Mouse (Mus musculus): Measurements from ENCODE around the gene Kcnv2.

Kcnv2 gene

GRCm38 (mm10) chr19:27366113-27366746, 43.8 kb downstream of the Kcnv2 start:
- no peak for DNase-seq

DNA sequence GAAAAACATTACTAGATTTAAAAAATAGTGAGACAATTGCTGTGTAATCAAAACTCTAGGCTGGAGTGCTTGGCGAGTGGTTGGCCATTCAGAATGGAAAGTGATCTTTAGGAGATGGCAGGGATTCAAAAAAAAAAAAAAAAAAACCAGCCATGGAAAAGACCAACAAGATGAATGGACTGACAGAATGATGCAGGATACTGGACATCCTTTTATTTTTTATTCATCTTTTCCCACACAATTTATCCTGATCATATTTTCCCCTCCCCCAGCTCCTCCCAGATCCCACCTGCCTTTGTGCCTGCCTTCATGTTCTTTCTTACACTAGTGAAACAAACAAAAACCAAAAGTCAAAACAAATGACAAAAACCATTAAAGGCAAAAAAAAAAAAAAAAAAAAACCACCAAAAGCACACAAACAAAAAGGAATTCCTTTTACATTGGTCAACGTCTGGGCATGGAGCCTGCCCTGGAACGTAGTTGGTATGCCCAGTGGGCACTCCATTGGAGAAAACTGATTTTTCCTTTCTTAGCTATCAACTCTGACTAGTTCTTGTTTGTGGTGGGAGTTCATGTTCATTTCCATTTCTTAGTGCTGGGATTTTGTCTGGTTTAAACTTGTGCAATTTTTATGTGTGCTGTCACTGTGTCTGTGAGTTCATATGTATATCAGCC, 47.2 kb downstream of the Kcnv2 start:
- no peak for DNase-seq

DNA sequence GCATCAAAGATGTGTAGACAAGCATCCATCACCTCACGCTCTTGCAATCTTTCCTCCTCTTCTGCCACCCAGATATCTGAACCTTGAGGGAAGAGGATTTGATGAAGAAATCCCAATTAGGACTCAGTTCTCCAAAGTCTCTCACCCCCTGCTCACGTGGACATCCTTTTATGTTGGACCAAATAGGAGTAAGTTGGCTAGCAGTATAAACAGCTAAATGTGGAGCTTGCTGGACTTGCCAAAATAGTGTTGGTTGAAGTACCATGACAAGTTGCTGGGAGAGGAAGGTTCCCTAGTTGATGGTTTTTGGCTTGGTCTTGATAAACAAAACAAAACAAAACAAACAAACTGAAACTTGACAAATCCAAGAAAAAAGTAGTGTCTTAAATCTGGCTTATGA, 47.8 kb downstream of the Kcnv2 start:
- no peak for DNase-seq

DNA sequence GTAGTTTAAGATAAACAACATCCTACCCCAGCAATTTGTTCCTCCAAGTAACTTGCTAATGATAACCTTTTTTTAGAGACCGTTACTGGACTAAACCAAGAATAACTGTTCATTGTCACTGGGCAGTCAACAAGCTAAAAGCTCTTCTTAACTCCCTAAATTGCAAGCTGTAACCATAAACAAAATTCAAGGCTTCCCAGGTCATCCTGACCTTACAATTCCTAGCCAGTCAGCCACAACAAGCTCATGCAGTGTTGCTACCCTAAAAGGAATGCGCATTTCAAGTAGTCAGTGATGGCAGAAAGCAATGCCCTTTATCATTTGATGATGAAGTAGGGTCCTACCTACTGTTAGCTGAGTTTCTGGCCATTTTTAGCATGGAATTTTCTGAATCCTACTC, 48.4 kb downstream of the Kcnv2 start:
- DNase-seq, result no peak

DNA sequence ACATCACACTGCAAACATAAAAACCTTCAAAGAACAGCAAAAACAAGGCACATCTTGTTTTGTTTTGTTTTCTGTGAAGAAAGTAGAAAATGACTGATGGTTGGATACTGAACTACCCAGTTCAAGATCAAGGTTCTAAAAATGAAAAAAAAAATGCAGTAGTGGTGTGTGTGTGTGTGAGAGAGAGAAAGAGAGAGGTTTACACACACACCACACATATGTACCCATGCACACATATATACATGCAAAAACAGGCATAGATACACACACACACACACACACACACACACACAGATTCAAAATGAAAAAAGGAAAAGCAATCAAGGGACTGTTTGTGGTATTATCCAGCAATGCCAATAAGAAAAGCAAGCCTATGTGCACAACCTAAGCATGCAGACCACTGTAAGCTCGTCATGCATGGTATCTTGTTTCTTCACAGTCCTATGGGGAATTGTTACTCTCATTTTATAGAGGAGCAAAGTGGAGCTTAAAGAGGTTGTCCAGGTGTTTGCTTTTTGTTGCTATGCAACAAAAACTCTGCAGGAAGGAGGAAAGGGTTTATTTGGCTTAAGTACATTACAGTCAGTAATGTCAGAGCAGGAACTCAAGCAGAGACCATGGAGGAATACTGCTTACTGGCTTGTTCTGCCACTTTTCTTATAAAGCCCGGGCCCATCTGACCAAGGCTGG, 57.5 kb downstream of the Kcnv2 start:
- DNase-seq, result no peak

DNA sequence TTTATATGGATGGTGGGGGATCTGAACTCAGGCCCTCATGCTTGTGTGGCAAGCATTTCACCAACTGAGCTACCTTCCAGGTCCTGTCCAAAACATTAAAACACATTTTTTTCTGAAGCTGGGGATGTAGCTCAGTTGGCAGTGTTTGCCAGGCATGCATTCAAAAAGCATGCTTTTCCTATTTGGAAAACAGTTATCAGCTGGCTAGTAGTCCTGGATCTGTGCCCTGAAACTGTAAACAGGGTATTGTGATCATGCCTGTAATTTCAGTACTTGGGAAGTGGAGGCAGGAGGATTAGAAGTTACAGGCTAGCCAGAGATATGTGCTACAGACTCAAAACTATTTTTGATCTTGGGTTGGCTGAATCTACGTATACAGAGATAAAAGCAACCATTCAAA, 59.7 kb downstream of the Kcnv2 start:
- no peak for DNase-seq

DNA sequence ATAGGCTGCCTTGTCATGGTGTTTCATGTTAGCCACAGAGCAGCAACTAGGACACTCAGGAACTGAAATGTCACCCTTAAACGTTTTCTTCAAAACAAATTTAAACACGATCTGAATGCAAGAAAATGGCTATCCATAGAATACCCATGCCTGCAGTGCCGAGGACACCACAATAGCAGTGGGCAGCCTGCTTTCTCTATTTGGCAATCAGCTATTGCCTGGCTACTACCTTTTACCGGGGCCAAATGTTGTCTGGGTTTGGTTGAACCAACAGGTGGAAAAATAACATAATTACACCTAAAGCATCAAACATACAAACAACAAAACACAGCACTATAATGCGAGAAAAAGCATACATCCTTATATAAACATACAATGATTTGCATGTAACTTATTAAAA, 60.9 kb downstream of the Kcnv2 start:
- DNase-seq, result no peak

GRCm38 (mm10) chr19:27385304-27385703, 62.9 kb downstream of the Kcnv2 start:
- DNase-seq, result no peak

All from right cerebral cortex, postnatal 25 days (tissue).